Mouse (Mus musculus) megakaryocyte, embryonic 14.5 days (primary cell): ENCODE results near the gene Rpap1. TPM values are rescaled to one million over a fixed set of nuclear protein-coding genes. Genes with fewer than 3 reads are reported as not detected.

ENCODE experiments used
- H3K27me3 ChIP-seq: replicated peaks from 2 replicates; pipeline ENCODE3; 2012; ENCODE audit warnings: inconsistent platforms
- H3K36me3 ChIP-seq: replicated peaks from 2 replicates; pipeline ENCODE3; 2012; ENCODE audit warnings: low read length, inconsistent platforms, mixed read lengths
- H3K4me1 ChIP-seq: 2 replicates; pipeline ENCODE4 v1.6.1; 2012; ENCODE audit warnings: inconsistent platforms
- H3K4me3 ChIP-seq: replicated peaks from 2 replicates; pipeline ENCODE3; 2012; ENCODE audit warnings: moderate library complexity, mild to moderate bottlenecking, inconsistent platforms
- H3K9me3 ChIP-seq: 2 replicates; pipeline ENCODE4 v1.6.1; 2012; ENCODE audit warnings: inconsistent platforms
- FLI1 ChIP-seq: IDR thresholded peaks from 2 replicates; pipeline ENCODE4 v1.6.1; 2012; ENCODE audit warnings: low read length, inconsistent platforms, mixed read lengths
- GATA1 ChIP-seq: IDR thresholded peaks from 3 replicates; pipeline ENCODE4 v1.6.1; 2012; ENCODE audit warnings: mixed read lengths, low read length, inconsistent platforms, borderline replicate concordance
- polyA plus RNA-seq: library from polyadenylated mRNA; stranded (reverse); fragments of >175 nt; gene quantifications from 2 replicates; pipeline ENCODE4 v1.2.3, GENCODE M21; 2012; ENCODE audit warnings: low replicate concordance; ENCODE audit not compliant: insufficient read depth

Rpap1 gene
- polyA plus RNA-seq, 1 experiment, result 8.7 TPM

DNA sequence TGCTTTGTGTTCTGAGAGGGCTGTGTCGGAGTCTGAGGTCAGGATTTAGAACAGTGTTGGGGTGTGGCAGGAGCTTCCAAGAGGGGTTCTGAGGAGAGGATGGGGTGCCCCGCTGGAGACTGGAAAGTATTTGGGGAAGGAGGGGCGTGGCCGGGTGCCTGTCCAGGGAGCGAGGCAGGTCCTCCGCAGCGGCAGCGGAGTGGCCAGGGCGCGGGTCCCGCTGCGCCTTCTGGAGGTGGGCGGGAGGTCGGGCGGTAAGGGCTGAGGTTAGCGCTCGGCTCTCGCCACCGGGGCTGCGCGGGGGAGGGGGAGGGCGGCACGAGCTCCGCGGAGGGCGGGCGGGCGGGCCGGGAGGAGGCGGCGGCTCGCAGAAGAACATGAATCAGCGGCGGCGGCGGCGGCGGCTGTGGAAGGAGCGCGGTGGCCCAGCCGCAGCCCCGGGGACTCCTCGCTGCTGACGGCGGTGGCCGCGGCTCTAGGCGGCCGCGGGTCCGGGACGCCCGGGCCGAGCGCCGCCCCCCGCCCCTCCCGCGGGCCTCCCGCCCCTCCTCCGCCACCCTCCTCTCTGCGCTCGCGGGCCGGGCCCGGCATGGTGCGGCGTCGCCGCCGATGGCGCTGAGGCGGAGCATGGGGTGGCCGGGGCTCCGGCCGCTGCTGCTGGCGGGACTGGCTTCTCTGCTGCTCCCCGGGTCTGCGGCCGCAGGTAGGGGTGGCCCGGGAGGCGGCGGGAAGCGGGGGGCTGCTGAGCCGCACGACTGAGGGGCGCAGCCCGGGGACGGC is 12.0 kb upstream of the Rpap1 start:
- peaks cover 88% of the 10 kb centered on the region for H3K27me3 ChIP-seq
- TF ChIP-seq GATA1 (no peak), FLI1 (no peak)
- H3K4me3 ChIP-seq, result peak overlapping the region; percentile 91
- peaks cover 42% of the 10 kb centered on the region for H3K4me1 ChIP-seq
- no peaks in the 10 kb centered on the region for H3K36me3 ChIP-seq
- no peaks in the 10 kb centered on the region for H3K9me3 ChIP-seq

GRCm38 (mm10) chr2:119798246-119798927 is 11.1 kb upstream of the Rpap1 start:
- Histone ChIP-seq H3K4me1 (peaks cover 42% of the 10 kb centered on the region), H3K36me3 (no peaks in the 10 kb centered on the region), H3K27me3 (peaks cover 81% of the 10 kb centered on the region), H3K9me3 (no peaks in the 10 kb centered on the region), H3K4me3 (peak overlapping the region; percentile 23)
- TF ChIP-seq GATA1 (no peak), FLI1 (no peak)

DNA sequence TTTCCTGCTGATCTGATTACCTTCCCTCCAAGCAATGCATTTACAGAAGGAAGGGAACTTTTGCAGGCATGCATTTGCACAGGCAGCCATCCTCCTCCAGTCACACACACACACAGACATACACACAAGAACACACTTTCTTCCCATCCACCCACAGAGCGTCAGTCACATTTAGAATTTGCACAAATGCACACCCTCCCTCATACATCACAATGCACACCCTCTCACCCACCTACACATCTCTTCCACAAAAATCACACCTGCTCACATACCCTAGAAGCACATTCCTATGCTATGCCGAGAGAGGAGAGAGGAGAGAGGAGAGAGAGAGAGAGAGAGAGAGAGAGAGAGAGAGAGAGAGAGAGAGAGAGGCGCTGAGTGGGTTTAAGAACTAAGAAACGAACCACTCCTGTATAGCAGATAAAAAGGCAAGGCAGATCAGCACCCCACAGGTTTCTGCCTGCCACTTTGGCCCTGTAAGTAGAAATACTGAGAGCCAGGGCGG is 10.0 kb upstream of the Rpap1 start, which contains the start of gene Tyro3:
TSS of gene Tyro3 (plus strand) at position 455 of the 505 bp plus-strand sequence.
- H3K4me1 ChIP-seq, result peaks cover 42% of the 10 kb centered on the region
- peak within 1 kb of the TSS; percentile 17 for H3K4me3 ChIP-seq
- H3K36me3 ChIP-seq, result no peaks in the 10 kb centered on the region
- peaks cover 73% of the 10 kb centered on the region for H3K27me3 ChIP-seq
- H3K9me3 ChIP-seq, result no peaks in the 10 kb centered on the region
- TF ChIP-seq GATA1 (no peak), FLI1 (no peak)

- no peaks in the 10 kb centered on the region for H3K36me3 ChIP-seq
- peaks cover 12% of the 10 kb centered on the region for H3K27me3 ChIP-seq
- TF ChIP-seq FLI1, result no peak
- TF ChIP-seq GATA1, result no peak
Observed at GRCm38 (mm10) chr2:119789996-119790395, 2.7 kb upstream of the Rpap1 start.

GRCm38 (mm10) chr2:119767246-119767645 is 20.1 kb downstream of the Rpap1 start:
- H3K4me1 ChIP-seq, result no peaks in the 10 kb centered on the region; the same call in 1 of the 2 replicates
- peaks cover 74% of the 10 kb centered on the region for H3K36me3 ChIP-seq
- no peaks in the 10 kb centered on the region for H3K9me3 ChIP-seq
- no peak overlapping the region for H3K4me3 ChIP-seq
- TF ChIP-seq FLI1 (no peak), GATA1 (no peak)
- H3K27me3 ChIP-seq, result no peaks in the 10 kb centered on the region

More at GRCm38 (mm10) chr2:119789996-119790395, 2.7 kb upstream of the Rpap1 start:
- Histone ChIP-seq H3K4me1 (peaks cover 14% of the 10 kb centered on the region; the same call in 1 of the 2 replicates), H3K4me3 (no peak overlapping the region), H3K9me3 (no peaks in the 10 kb centered on the region)

DNA sequence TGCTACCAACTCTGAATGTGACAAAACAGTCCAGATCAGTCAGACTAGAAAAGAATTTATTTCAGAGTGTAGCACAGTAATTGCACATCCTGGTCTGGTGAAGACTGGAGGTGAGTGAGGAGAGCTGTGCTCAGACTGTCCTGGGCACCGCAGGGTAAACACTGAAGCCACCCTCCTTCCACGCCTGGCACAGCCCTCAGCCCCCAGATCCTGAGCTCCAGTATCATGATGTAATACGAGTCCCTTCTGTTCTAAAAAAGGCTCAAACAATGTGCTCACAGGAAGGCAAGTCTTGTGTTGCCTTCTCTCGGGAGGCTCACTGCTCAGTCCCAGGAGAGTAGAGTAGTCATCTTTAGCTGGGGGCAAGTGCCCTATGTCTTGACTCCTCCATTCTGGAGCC is 23.4 kb downstream of the Rpap1 start:
- Histone ChIP-seq H3K36me3 (peaks cover 41% of the 10 kb centered on the region), H3K4me1 (peaks cover 18% of the 10 kb centered on the region), H3K27me3 (peaks cover 26% of the 10 kb centered on the region), H3K9me3 (no peaks in the 10 kb centered on the region), H3K4me3 (no peak overlapping the region)
- TF ChIP-seq FLI1 (no peak), GATA1 (no peak)

DNA sequence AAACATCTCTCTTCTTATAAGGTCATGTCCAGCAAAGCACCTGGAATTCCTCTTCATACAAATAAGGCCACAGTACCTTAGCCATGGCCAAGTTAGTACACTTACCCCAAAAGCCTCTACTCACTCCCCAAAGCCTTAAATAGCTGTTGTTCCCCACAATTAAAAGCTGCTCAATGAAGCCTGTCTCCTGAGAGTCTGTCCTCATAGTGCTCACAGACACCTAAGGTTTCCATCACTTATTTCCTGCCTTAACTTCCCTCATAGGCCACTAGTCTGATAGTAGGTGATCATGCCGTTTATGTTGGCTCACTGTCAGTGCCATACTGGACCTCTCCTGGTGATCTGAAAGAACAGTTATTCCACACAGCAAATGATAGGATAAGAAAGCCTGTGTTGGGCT is 25.1 kb downstream of the Rpap1 start:
- Histone ChIP-seq H3K36me3 (peaks cover 30% of the 10 kb centered on the region), H3K4me1 (peaks cover 35% of the 10 kb centered on the region), H3K9me3 (no peaks in the 10 kb centered on the region), H3K27me3 (peaks cover 42% of the 10 kb centered on the region), H3K4me3 (no peak overlapping the region)
- no peak for TF ChIP-seq GATA1
- no peak for TF ChIP-seq FLI1

DNA sequence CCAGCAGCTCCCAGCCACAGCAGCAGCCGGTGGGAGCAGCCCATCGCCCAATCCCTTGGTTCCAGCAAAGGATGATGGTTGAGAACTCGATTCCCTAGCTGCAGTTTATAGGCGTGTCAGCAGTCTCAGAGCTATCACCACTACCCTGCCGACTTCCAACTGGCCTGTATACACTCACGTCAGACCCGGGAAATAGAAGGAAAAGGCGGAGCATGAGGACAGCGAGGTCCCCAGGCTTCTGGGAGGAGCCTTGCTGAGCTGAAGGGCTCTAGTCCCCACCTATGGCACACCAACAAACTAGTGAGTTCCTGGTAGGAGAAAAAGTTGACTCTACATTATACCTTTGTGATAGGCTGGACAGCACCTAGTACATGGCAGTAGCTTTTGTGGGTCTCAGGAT is 27.1 kb downstream of the Rpap1 start, which contains the start of gene Ltk:
TSS of gene Ltk (minus strand) at position 181 of the 400 bp plus-strand sequence.
- Histone ChIP-seq H3K4me1 (peaks cover 35% of the 10 kb centered on the region), H3K27me3 (peaks cover 56% of the 10 kb centered on the region), H3K36me3 (peaks cover 21% of the 10 kb centered on the region), H3K9me3 (no peaks in the 10 kb centered on the region), H3K4me3 (peak within 1 kb of the TSS; percentile 93)
- no peak for TF ChIP-seq FLI1

- Histone ChIP-seq H3K4me1 (peaks cover 35% of the 10 kb centered on the region), H3K4me3 (peak overlapping the region; percentile 93), H3K36me3 (peaks cover 13% of the 10 kb centered on the region), H3K27me3 (peaks cover 67% of the 10 kb centered on the region), H3K9me3 (no peaks in the 10 kb centered on the region)
- no peak for TF ChIP-seq FLI1
Observed at GRCm38 (mm10) chr2:119758844-119759835, 28.2 kb downstream of the Rpap1 start.
